Mouse (Mus musculus) lung, embryonic 16.5 days (tissue): ENCODE results near the gene Dgkh. TPM values are rescaled to one million over a fixed set of nuclear protein-coding genes. Genes with fewer than 3 reads are reported as not detected.
A peak's percentile ranks its signal among the peaks of the same experiment; 100 is the strongest.

Experiments used
- ATAC-seq: fragments of 200-750 bp; cut with Nextera tagmentation; 2 replicates; pipeline ENCODE4 v1.8.0; 2017; ENCODE audit warnings: low read depth, mild to moderate bottlenecking, moderate library complexity
- H3K27ac ChIP-seq: fragments of 300-500 bp; sonication (generic); 2 replicates; pipeline ENCODE4 v1.5.1; 2014; ENCODE audit warnings: mild to moderate bottlenecking, control low read depth, low read length
- H3K27me3 ChIP-seq: fragments of 300-500 bp; sonication (generic); 2 replicates; pipeline ENCODE4 v1.6.1; 2014; ENCODE audit warnings: low read depth, low read length, mixed read lengths; ENCODE audit not compliant: control insufficient read depth, insufficient read depth
- H3K36me3 ChIP-seq: fragments of 300-500 bp; sonication (generic); 2 replicates; pipeline ENCODE4 v1.6.1; 2014; ENCODE audit warnings: low read length; ENCODE audit not compliant: control insufficient read depth, insufficient read depth
- H3K4me1 ChIP-seq: fragments of 300-500 bp; sonication (generic); replicated peaks from 2 replicates; pipeline ENCODE4 v1.6.1; 2014; ENCODE audit warnings: low read length, mixed read lengths; ENCODE audit not compliant: control insufficient read depth, insufficient read depth
- H3K4me2 ChIP-seq: fragments of 300-500 bp; sonication (generic); 2 replicates; pipeline ENCODE4 v1.6.1; 2014; ENCODE audit warnings: low read depth, low read length, control low read depth
- H3K4me3 ChIP-seq: fragments of 300-500 bp; sonication (generic); 2 replicates; pipeline ENCODE4 v1.5.1; 2014; ENCODE audit warnings: mild to moderate bottlenecking, low read length, control low read depth
- H3K9ac ChIP-seq: fragments of 300-500 bp; sonication (generic); 2 replicates; pipeline ENCODE4 v1.6.1; 2014; ENCODE audit warnings: low read length, control low read depth
- H3K9me3 ChIP-seq: fragments of 300-500 bp; sonication (generic); 2 replicates; pipeline ENCODE4 v1.6.1; 2016; ENCODE audit warnings: low read length; ENCODE audit not compliant: control insufficient read depth
- WGBS: fragments of 180-500 bp; shearing (Covaris S2); extraction: QIAGEN DNeasy Blood & Tissue Kit; methylation state at CpG from one replicate; pipeline ENCODE4 v1.1.7; 2014; 5-methylcytosine and 5-hydroxymethylcytosine counted together
- polyA plus RNA-seq: library from polyadenylated mRNA; unstranded; fragments of >200 nt; fragmentation: Nextera tagmentation; extraction: Ambion mirVana; gene quantifications from 2 replicates; pipeline ENCODE4 v1.2.1, GENCODE M21; 2015

The Dgkh gene
- polyA plus RNA-seq, 1 experiment from 2014 or later, result 1.8 TPM

GRCm38 (mm10) chr14:78632747-78633146 lies 99.8 kb downstream of the Dgkh start:
- 90% methylated on average over 6 of the region's 6 CpGs for WGBS
- no peak for ATAC-seq
- no peak overlapping the region for H3K27ac ChIP-seq
- no peaks in the 10 kb centered on the region for H3K27me3 ChIP-seq
- H3K4me1 ChIP-seq, result no peaks in the 10 kb centered on the region
- H3K36me3 ChIP-seq, result no peaks in the 10 kb centered on the region
- H3K9me3 ChIP-seq, result no peaks in the 10 kb centered on the region
- H3K4me2 ChIP-seq, result no peak overlapping the region
- no peak overlapping the region for H3K9ac ChIP-seq
- no peak overlapping the region for H3K4me3 ChIP-seq

DNA sequence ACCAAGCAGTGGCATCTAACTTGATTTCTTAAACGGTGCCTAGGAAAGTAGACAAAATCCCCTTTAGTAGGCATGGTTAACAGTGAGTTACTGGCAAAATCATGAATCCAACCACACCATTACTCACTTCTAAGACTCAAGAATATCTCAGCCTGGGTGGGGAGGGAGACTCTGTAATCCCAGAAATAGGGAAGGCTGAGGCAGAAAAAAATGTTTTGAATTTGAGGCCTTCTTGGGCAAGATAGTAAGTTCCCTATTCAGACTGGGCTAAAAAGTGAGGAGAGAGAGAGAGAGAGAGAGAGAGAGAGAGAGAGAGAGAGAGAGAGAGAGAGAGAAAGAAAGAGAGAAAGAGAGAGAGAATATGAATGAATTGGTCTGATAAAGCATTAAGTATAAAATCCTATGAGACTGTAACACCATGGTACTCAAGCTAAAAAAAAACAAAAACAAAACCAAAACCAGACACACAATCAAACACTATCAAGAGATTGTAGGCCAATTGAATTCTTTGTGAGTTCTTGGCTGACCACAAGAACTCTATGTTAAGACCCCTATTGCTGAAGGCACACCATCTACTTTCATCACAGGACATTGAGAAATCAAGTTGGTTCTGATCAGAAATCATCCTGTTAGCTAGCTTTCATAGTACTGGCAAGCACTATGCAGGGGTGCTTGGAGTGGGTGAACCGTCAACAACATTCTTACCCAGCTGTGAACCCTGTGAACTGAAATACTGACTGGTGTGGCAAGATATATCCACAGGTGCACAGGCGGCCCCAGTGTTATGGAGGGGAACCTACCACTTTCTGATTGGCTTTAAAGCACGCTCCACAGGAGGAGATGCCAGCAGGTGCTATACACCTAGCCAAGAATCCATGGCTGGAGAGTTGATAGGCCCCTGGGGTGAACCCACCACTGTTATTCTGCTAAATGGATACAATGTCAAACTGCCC lies 101.4 kb downstream of the Dgkh start:
- WGBS, result 85% methylated on average over 4 of the region's 4 CpGs
- H3K4me1 ChIP-seq, result no peaks in the 10 kb centered on the region
- no peaks in the 10 kb centered on the region for H3K27me3 ChIP-seq
- H3K4me3 ChIP-seq, result no peak overlapping the region
- H3K36me3 ChIP-seq, result no peaks in the 10 kb centered on the region
- no peak overlapping the region for H3K27ac ChIP-seq
- no peaks in the 10 kb centered on the region for H3K9me3 ChIP-seq
- no peak overlapping the region for H3K9ac ChIP-seq
- no peak overlapping the region for H3K4me2 ChIP-seq
- 0 out of 2 replicates have a peak, but pooled peaks have one; percentile 28 for ATAC-seq

DNA sequence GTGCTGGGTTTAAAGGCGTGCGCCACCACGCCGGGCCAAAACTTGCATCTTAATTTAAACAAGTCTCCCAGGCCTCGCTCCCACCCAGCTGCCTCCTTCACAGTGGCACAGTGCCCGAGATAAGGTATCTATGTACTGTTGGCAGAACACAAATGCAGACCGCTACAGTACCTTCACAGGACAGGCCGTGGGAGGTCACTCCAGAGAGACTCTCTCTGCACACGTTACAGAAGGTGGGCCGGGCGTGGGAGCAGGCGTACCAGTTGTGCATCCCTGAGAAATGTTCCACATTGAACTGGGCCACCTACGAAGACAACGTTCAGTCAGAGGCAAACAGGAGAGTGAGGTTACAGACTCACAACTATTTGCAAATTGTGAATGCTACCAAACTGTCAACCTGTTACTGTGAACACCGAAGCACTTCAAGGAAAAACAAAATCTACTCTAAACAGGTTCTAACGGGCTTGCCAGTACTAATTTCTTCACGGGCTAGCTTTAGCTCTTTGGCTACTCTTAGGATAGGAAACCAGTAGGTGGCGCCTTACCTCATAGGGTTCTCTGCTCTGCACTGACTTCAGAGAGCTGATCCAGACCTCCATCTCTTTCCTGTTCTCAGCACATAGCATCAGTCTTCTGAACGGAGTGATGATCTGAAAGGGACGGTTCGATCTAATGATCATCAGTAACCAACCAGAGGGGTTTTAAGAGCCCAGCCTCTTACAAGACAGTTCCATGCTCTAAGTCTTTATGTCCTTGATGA lies 104.9 kb downstream of the Dgkh start:
- H3K9me3 ChIP-seq, result no peaks in the 10 kb centered on the region
- no peak overlapping the region for H3K4me3 ChIP-seq
- no peak overlapping the region for H3K27ac ChIP-seq
- no peak overlapping the region for H3K4me2 ChIP-seq
- no peak for ATAC-seq
- H3K9ac ChIP-seq, result no peak overlapping the region
- peaks cover 2% of the 10 kb centered on the region; the same call in 1 of the 2 replicates for H3K36me3 ChIP-seq
- no peaks in the 10 kb centered on the region for H3K27me3 ChIP-seq
- 82% methylated on average over 21 of the region's 21 CpGs for WGBS
- H3K4me1 ChIP-seq, result no peaks in the 10 kb centered on the region

- H3K4me2 ChIP-seq, result no peak overlapping the region
- H3K4me1 ChIP-seq, result no peaks in the 10 kb centered on the region
- no peak overlapping the region for H3K4me3 ChIP-seq
- no peaks in the 10 kb centered on the region for H3K9me3 ChIP-seq
- no peaks in the 10 kb centered on the region for H3K27me3 ChIP-seq
- WGBS, result 63% methylated on average over 9 of the region's 9 CpGs
- no peak overlapping the region for H3K27ac ChIP-seq
- no peak for ATAC-seq
- H3K9ac ChIP-seq, result no peak overlapping the region
- peaks cover 7% of the 10 kb centered on the region; the same call in 1 of the 2 replicates for H3K36me3 ChIP-seq
Observed at GRCm38 (mm10) chr14:78618883-78619295, 113.7 kb downstream of the Dgkh start.

DNA sequence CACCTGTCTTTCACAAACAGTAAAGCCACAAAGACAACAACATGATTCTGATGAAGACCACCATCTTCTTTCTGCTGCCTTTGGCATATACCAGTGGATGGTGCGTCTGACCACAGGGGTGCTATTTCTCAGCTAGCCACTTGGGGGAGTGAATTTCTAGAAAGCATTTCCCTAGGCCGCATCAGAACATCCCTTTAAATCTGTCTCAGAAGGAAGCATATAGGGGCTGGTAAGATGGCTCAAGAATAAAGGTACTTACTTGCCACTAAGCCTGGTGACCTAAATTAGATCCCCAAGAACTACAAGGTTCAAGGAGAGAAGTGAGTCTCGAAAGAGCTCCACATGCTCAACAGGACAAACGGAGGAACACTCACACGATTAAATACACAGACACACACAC lies 119.0 kb downstream of the Dgkh start:
- ATAC-seq, result no peak
- no peak overlapping the region for H3K4me2 ChIP-seq
- 71% methylated on average over 5 of the region's 5 CpGs for WGBS
- no peaks in the 10 kb centered on the region for H3K4me1 ChIP-seq
- no peak overlapping the region for H3K9ac ChIP-seq
- no peaks in the 10 kb centered on the region for H3K27me3 ChIP-seq
- H3K36me3 ChIP-seq, result no peaks in the 10 kb centered on the region
- H3K9me3 ChIP-seq, result no peaks in the 10 kb centered on the region
- no peak overlapping the region for H3K27ac ChIP-seq
- no peak overlapping the region for H3K4me3 ChIP-seq

- WGBS, result 52% methylated on average over 9 of the region's 9 CpGs
- no peaks in the 10 kb centered on the region for H3K9me3 ChIP-seq
- ATAC-seq, result no peak
- H3K36me3 ChIP-seq, result no peaks in the 10 kb centered on the region
- no peak overlapping the region for H3K9ac ChIP-seq
- H3K4me3 ChIP-seq, result no peak overlapping the region
- no peak overlapping the region for H3K4me2 ChIP-seq
- H3K27ac ChIP-seq, result no peak overlapping the region
- no peaks in the 10 kb centered on the region for H3K4me1 ChIP-seq
- no peaks in the 10 kb centered on the region for H3K27me3 ChIP-seq
Observed at GRCm38 (mm10) chr14:78612111-78612788, 120.3 kb downstream of the Dgkh start.

GRCm38 (mm10) chr14:78594916-78595315 lies 137.7 kb downstream of the Dgkh start:
- 66% methylated on average over 6 of the region's 6 CpGs for WGBS
- H3K4me2 ChIP-seq, result no peak overlapping the region
- no peak overlapping the region for H3K4me3 ChIP-seq
- no peak for ATAC-seq
- no peaks in the 10 kb centered on the region for H3K9me3 ChIP-seq
- no peaks in the 10 kb centered on the region for H3K4me1 ChIP-seq
- no peaks in the 10 kb centered on the region for H3K27me3 ChIP-seq
- no peak overlapping the region for H3K9ac ChIP-seq
- no peaks in the 10 kb centered on the region; the same call in 1 of the 2 replicates for H3K36me3 ChIP-seq
- no peak overlapping the region for H3K27ac ChIP-seq

DNA sequence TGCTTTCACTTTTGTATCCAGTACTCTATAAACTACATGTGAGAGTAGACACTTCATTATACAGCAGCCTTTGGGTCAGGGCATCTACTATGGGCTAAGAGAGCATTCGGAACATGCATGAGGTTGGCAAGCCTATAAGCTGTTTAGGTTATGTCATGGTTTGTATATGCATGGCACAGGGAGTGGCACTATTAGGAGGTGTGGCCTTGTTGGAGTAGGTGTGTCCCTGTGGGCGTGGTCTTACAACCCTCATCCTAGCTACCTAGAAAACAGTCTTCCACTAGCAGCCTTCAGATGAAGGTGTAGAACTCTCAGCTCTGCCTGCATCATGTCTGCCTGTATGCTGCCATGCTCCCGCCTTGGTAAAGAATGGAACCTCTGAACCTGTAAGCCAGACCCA lies 139.6 kb downstream of the Dgkh start:
- Histone ChIP-seq H3K4me3 (no peak overlapping the region), H3K27ac (no peak overlapping the region), H3K27me3 (no peaks in the 10 kb centered on the region), H3K9ac (no peak overlapping the region), H3K36me3 (no peaks in the 10 kb centered on the region; the same call in 1 of the 2 replicates), H3K4me2 (no peak overlapping the region), H3K9me3 (no peaks in the 10 kb centered on the region), H3K4me1 (no peaks in the 10 kb centered on the region)
- 92% methylated on average over 3 of the region's 3 CpGs for WGBS
- no peak for ATAC-seq

GRCm38 (mm10) chr14:78590335-78590734 lies 142.2 kb downstream of the Dgkh start:
- Histone ChIP-seq H3K36me3 (peaks cover 4% of the 10 kb centered on the region; the same call in 1 of the 2 replicates), H3K4me2 (no peak overlapping the region), H3K27ac (no peak overlapping the region), H3K9me3 (no peaks in the 10 kb centered on the region), H3K27me3 (no peaks in the 10 kb centered on the region), H3K4me1 (no peaks in the 10 kb centered on the region), H3K4me3 (no peak overlapping the region), H3K9ac (no peak overlapping the region)
- no peak for ATAC-seq
- WGBS, result 4% methylated on average over 2 of the region's 2 CpGs
